Mouse (Mus musculus): ENCODE data around the gene Gm17542. TPM values are rescaled to one million over a fixed set of nuclear protein-coding genes. Genes with fewer than 3 reads are reported as not detected.
A peak's percentile ranks its signal among the peaks of the same experiment; 100 is the strongest.
"Not testable (repeated sequence)": the region's sequence is repeated elsewhere in the genome, so short reads cannot be mapped to it uniquely, and the experiment has no call there.

Gene Gm17542
- not detected in 2 replicates for polyA plus RNA-seq (2016; fragmentation: Nextera tagmentation; extraction: Ambion mirVana)

GRCm38 (mm10) chr10:58718110-58718509 lies at the start of gene Gm17542:
Gene Gm17542, minus strand, starts transcription at chr10:58718210.
- not testable (repeated sequence) for H3K27ac ChIP-seq (replicated peaks); H3K9me3 ChIP-seq; DNase-seq (ENCODE audit: low spot score); H3K27me3 ChIP-seq (replicated peaks; ENCODE audit: low read depth, poor library complexity, severe bottlenecking); H3K36me3 ChIP-seq (replicated peaks); H3K4me3 ChIP-seq
- H3K4me1 ChIP-seq = peaks cover 13% of the 10 kb centered on the region

- Histone ChIP-seq H3K27ac (replicated peaks) (no peak overlapping the region), H3K9me3 (no peaks in the 10 kb centered on the region), H3K4me1 (no peaks in the 10 kb centered on the region), H3K36me3 (replicated peaks) (no peaks in the 10 kb centered on the region), H3K4me3 (no peak overlapping the region), H3K27me3 (replicated peaks; ENCODE audit: low read depth, poor library complexity, severe bottlenecking) (no peaks in the 10 kb centered on the region)
- no peak for DNase-seq (ENCODE audit: low spot score)
These were observed 21.8 kb upstream of the Gm17542 start for GRCm38 (mm10) chr10:58739779-58740178.

GRCm38 (mm10) chr10:58738152-58738551 lies 20.1 kb upstream of the Gm17542 start:
- no peaks in the 10 kb centered on the region for H3K27me3 ChIP-seq (replicated peaks; ENCODE audit: low read depth, poor library complexity, severe bottlenecking)
- WGBS = 86% methylated on average over 7 of the region's 7 CpGs
- no peak overlapping the region for H3K27ac ChIP-seq (replicated peaks)
- H3K9me3 ChIP-seq = no peaks in the 10 kb centered on the region
- H3K4me1 ChIP-seq = no peaks in the 10 kb centered on the region
- no peak for DNase-seq (ENCODE audit: low spot score)
- no peaks in the 10 kb centered on the region for H3K36me3 ChIP-seq (replicated peaks)
- H3K4me3 ChIP-seq = no peak overlapping the region

DNA sequence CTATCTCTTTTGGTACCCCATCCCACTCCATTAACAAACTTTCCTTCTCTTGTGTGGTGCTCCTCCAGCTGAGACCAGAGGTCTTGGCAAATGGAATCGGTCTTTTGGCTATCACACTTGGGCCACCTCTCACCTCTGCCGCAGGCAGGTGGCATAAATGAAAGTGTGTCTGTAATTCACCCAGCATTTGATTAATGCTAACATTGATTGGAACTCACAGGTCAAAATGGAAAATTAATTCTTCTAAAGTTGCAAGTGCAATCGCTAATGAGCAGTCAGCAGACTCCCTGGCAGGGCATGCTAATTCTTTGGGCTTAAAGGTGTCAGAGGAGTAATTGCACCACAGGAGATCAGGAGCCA lies 3.2 kb downstream of the Gm17542 start:
- Histone ChIP-seq H3K9me3 (0 out of 2 replicates have a peak, but pooled peaks cover 2% of the 10 kb centered on the region), H3K27ac (replicated peaks) (0 out of 2 replicates have a peak overlapping the region, but pooled peaks have one; percentile 59), H3K27me3 (replicated peaks; ENCODE audit: low read depth, poor library complexity, severe bottlenecking) (no peaks in the 10 kb centered on the region), H3K36me3 (replicated peaks) (no peaks in the 10 kb centered on the region), H3K4me3 (peak overlapping the region; percentile 43; the same call in 1 of the 2 replicates), H3K4me1 (peaks cover 13% of the 10 kb centered on the region)
- no peak for DNase-seq (ENCODE audit: low spot score)
- 70% methylated on average over 3 of the region's 3 CpGs for WGBS

DNA sequence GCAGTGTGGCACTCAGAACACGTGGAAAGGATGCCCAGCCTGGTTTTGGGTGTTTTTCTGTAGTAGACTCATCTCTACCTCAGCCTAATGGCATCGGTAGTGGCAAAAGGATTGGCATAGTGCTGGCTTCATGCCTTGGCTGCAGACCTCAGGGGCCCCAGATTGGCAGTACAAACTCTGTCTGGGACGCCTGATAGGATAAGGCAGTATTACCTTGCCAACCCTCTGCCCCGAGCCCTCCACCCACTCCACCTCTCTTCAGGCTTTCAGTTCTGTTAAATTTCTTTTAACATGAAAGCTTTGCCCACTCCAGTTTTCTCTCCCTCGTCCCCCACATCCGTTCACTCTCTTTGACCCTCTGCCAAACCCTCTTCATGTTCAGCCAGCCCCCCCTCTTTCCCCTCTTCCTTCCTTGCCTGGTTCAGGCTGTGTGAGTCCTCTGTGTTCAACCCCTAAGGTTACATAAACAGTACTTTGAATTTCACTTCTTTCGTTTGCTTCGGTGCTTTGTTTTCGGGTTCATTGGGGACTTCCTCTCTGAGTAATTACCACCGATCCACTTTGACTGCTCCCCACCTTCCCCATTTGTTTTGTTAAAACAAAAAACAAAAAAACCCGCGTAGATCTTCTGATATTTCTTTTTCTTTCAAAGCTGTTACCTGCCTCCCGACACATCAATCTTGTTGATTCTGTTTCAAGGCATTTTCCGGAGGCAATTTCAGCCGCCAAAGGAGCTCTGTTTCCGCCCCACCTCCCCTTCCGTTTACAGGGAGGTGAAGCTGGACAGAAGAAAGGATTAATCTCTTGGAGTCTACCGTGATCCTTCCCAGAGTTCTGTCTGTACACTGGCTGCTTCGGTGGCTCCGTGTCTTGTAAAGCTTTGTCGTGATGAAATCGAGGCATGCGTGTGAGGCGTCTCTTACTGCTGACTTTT lies 3.9 kb downstream of the Gm17542 start:
- H3K4me1 ChIP-seq = peaks cover 13% of the 10 kb centered on the region
- no peaks in the 10 kb centered on the region for H3K27me3 ChIP-seq (replicated peaks; ENCODE audit: low read depth, poor library complexity, severe bottlenecking)
- peak overlapping the region; percentile 43 for H3K4me3 ChIP-seq
- H3K9me3 ChIP-seq = 0 out of 2 replicates have a peak, but pooled peaks cover 2% of the 10 kb centered on the region
- H3K27ac ChIP-seq (replicated peaks) = peak overlapping the region; percentile 59
- peak; percentile 38 for DNase-seq (ENCODE audit: low spot score)
- WGBS = 32% methylated on average over 24 of the region's 24 CpGs
- no peaks in the 10 kb centered on the region for H3K36me3 ChIP-seq (replicated peaks)

DNA sequence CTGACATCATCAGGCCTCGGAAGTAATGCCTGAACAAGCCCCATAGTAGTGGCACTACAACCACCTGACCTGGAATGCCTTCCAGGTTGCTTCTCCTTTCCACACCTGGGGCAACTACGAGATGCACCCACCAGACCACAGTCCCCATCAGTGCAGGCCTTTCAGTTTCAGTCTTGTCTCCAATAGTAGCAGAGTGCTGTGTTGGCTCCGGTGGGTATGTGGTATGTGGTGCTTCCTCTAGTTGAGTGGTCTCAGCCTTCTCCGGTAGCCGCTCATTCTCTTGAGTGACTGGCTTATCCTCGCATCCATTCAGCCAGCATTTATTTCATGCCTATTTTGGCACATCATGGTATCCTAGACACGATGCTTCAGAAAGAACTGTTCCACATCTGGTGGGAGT lies 4.8 kb downstream of the Gm17542 start:
- peaks cover 13% of the 10 kb centered on the region for H3K4me1 ChIP-seq
- H3K27me3 ChIP-seq (replicated peaks; ENCODE audit: low read depth, poor library complexity, severe bottlenecking) = no peaks in the 10 kb centered on the region
- H3K36me3 ChIP-seq (replicated peaks) = no peaks in the 10 kb centered on the region
- no peak overlapping the region for H3K4me3 ChIP-seq
- DNase-seq (ENCODE audit: low spot score) = no peak
- no peak overlapping the region for H3K27ac ChIP-seq (replicated peaks)
- 93% methylated on average over 7 of the region's 7 CpGs for WGBS
- H3K9me3 ChIP-seq = 0 out of 2 replicates have a peak, but pooled peaks cover 2% of the 10 kb centered on the region

DNA sequence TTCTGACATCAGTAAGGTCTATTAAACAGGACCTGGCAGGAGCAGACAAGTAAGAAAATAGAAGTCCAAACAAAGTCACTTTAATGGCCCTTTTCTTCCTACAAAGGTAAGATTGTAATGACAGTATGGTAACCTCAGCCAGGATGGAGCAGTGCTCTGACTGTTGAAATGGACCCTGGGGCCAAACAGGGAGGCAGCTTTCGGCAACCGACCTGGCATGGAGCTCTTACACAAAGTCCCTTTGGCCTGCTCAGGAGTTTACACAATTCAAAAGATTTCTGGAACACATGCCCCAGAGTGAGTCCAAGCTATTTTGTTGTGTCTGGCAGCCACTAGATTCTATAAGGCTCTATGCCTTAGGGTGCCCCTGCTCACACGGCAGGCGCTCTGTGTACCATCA lies 9.0 kb downstream of the Gm17542 start:
- Histone ChIP-seq H3K4me1 (peaks cover 6% of the 10 kb centered on the region), H3K36me3 (replicated peaks) (no peaks in the 10 kb centered on the region), H3K27me3 (replicated peaks; ENCODE audit: low read depth, poor library complexity, severe bottlenecking) (no peaks in the 10 kb centered on the region), H3K9me3 (no peaks in the 10 kb centered on the region), H3K27ac (replicated peaks) (no peak overlapping the region), H3K4me3 (no peak overlapping the region)
- no peak for DNase-seq (ENCODE audit: low spot score)
- 87% methylated on average over 4 of the region's 4 CpGs for WGBS

- H3K27me3 ChIP-seq (replicated peaks; ENCODE audit: low read depth, poor library complexity, severe bottlenecking) = no peaks in the 10 kb centered on the region
- DNase-seq (ENCODE audit: low spot score) = no peak
- no peak overlapping the region for H3K27ac ChIP-seq (replicated peaks)
- 52% methylated on average over 6 of the region's 6 CpGs for WGBS
- H3K9me3 ChIP-seq = no peaks in the 10 kb centered on the region
- H3K36me3 ChIP-seq (replicated peaks) = no peaks in the 10 kb centered on the region
- peaks cover 5% of the 10 kb centered on the region for H3K4me1 ChIP-seq
- no peak overlapping the region for H3K4me3 ChIP-seq
These were observed 17.4 kb downstream of the Gm17542 start for GRCm38 (mm10) chr10:58700578-58700977.

DNA sequence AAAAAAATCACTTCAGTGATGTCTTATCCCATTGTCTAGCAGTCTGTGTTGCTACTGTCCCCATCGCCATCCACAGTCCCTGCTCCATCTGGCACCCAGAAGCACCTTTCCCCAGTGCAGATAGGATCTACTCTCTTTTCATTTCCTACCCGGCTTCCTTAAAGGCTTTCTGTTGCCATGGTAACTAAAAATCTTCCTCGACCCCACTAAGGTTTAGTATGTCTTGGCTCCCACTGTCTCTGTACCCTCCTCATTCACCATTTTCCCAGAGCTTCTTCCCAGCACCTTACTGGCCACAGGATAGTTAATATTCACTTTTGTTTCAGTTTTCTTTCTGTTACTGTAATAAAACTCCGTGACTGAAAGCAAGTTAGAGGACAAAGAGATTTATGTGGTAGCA lies 17.9 kb downstream of the Gm17542 start:
- Histone ChIP-seq H3K4me3 (no peak overlapping the region), H3K27me3 (replicated peaks; ENCODE audit: low read depth, poor library complexity, severe bottlenecking) (no peaks in the 10 kb centered on the region)
- WGBS = 45% methylated on average over 4 of the region's 4 CpGs

DNA sequence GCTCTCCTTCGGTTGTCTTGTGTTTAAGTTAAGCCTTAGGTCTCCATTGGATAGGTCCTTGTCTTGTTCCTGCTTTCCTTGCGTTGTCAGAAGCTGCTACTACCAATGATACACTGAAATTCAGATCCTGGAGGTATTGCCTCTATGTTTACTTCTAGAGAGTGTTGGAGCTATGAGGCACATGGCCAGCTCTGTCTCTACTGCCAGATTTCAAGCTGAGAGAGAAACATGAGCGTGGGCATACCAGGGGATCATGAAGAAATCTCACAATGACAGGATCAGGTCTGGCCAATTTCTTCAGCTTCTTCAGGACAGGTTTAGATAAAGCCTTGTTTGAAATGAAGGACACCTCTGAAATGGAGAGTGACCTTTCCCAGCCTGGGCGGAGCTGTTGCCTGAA lies 19.1 kb downstream of the Gm17542 start:
- Histone ChIP-seq H3K27ac (replicated peaks) (no peak overlapping the region), H3K4me1 (peaks cover 5% of the 10 kb centered on the region), H3K36me3 (replicated peaks) (no peaks in the 10 kb centered on the region), H3K4me3 (no peak overlapping the region), H3K27me3 (replicated peaks; ENCODE audit: low read depth, poor library complexity, severe bottlenecking) (no peaks in the 10 kb centered on the region), H3K9me3 (no peaks in the 10 kb centered on the region)
- no peak for DNase-seq (ENCODE audit: low spot score)
- WGBS = 89% methylated on average over 4 of the region's 4 CpGs

More for the DNA sequence above, 17.9 kb downstream of the Gm17542 start:
- H3K27ac ChIP-seq (replicated peaks) = no peak overlapping the region
- H3K9me3 ChIP-seq = no peaks in the 10 kb centered on the region
- H3K4me1 ChIP-seq = peaks cover 5% of the 10 kb centered on the region
- H3K36me3 ChIP-seq (replicated peaks) = no peaks in the 10 kb centered on the region
- DNase-seq (ENCODE audit: low spot score) = no peak

DNA sequence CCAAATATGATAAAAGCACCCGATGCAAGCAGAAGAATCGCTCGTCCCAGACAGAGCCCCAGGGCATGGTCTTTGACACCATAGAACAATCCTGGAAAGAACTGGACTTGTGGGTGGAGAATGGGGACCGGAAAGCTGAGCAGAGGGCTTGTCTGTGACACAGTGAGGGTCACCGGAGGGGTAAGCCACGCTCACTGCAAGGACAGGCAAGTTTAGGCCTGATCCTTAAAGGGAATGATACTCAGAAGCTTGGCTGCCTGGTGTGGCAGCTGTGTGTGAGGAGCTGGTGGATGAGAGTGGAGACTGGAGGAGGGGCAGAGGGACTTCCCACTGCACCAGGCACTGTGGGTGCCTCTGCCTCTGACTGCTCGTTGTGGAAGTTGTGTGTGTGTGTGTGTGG lies 27.0 kb downstream of the Gm17542 start:
- Histone ChIP-seq H3K27me3 (replicated peaks; ENCODE audit: low read depth, poor library complexity, severe bottlenecking) (no peaks in the 10 kb centered on the region), H3K4me1 (no peaks in the 10 kb centered on the region), H3K27ac (replicated peaks) (no peak overlapping the region), H3K9me3 (no peaks in the 10 kb centered on the region), H3K36me3 (replicated peaks) (no peaks in the 10 kb centered on the region), H3K4me3 (no peak overlapping the region)
- WGBS = 60% methylated on average over 6 of the region's 7 CpGs
- DNase-seq (ENCODE audit: low spot score) = no peak

DNA sequence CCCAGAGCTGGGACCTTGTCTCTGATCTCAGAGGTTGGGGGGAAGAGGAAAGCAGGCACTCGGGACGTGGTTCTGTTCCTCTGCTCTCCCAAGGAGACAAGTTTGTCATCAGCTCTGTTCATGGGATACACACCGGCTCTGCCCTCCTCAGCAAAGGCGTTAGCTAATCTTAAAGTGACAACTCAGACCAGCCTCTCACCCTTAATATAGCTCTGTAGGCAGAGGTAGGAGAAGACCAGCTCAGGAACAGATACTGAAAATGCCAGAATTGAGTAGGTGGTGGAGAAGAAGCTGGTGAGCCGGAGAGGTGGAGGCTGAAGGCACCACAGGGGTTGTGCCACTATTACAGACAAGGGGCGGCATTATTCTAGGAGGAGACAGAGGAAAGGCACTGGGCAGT lies 38.7 kb downstream of the Gm17542 start:
- Histone ChIP-seq H3K27me3 (replicated peaks; ENCODE audit: low read depth, poor library complexity, severe bottlenecking) (peaks cover 19% of the 10 kb centered on the region), H3K27ac (replicated peaks) (no peak overlapping the region), H3K36me3 (replicated peaks) (no peaks in the 10 kb centered on the region), H3K9me3 (no peaks in the 10 kb centered on the region), H3K4me1 (peaks cover 7% of the 10 kb centered on the region; the same call in 1 of the 2 replicates), H3K4me3 (no peak overlapping the region)
- no peak for DNase-seq (ENCODE audit: low spot score)
- 88% methylated on average over 6 of the region's 6 CpGs for WGBS

DNA sequence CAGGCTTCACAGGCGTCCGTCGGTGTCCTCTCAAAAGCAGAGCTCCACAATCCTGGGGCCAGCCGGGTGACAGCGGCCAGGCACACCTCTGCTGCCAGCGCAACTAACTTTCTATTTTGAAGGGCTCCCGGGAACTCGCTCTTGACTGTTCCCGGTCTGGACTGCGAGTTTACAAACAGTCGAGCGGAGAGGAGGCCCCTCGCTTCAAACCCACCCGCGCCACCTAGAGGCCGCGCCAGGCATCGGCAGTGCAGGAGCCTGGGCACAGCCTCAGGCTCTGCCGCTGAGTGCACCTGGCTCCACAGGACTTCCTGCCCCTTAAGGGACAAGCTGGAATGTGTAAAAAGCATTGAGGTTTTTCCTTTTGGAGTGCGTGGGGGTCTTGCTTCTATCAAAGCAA lies 42.5 kb downstream of the Gm17542 start, which contains the start of gene Edar:
Gene Edar (minus strand): TSS at position 122 of the 400 bp plus-strand sequence.
- no peaks in the 10 kb centered on the region for H3K36me3 ChIP-seq (replicated peaks)
- 2% methylated on average over 20 of the region's 20 CpGs for WGBS
- DNase-seq (ENCODE audit: low spot score) = peak; percentile 90
- H3K27ac ChIP-seq (replicated peaks) = no peak within 1 kb of the TSS
- H3K4me3 ChIP-seq = peak within 1 kb of the TSS; percentile 48
- peaks cover 22% of the 10 kb centered on the region for H3K27me3 ChIP-seq (replicated peaks; ENCODE audit: low read depth, poor library complexity, severe bottlenecking)
- H3K9me3 ChIP-seq = no peaks in the 10 kb centered on the region
- peaks cover 11% of the 10 kb centered on the region; the same call in 1 of the 2 replicates for H3K4me1 ChIP-seq
